Mouse (Mus musculus): ENCODE measurements around the gene Dnase2b. TPM values are rescaled to one million over a fixed set of nuclear protein-coding genes. Genes with fewer than 3 reads are reported as not detected.

Gene Dnase2b
- polyA plus RNA-seq, 1 experiment from 2014 or later: 4.0 TPM

GRCm38 (mm10) chr3:146610322-146610721 is 5.1 kb downstream of the Dnase2b start:
- WGBS (ENCODE audit: insufficient replicate concordance): 65% methylated on average over 10 of the region's 10 CpGs
- Histone ChIP-seq H3K4me2 (ENCODE audit: low read depth, low read length) (no peak overlapping the region), H3K27ac (ENCODE audit: low read depth) (no peak overlapping the region), H3K9me3 (ENCODE audit: low read length) (no peaks in the 10 kb centered on the region), H3K4me3 (ENCODE audit: low read depth, low read length) (no peak overlapping the region), H3K4me1 (ENCODE audit: insufficient read depth) (no peaks in the 10 kb centered on the region), H3K9ac (replicated peaks) (no peak overlapping the region), H3K27me3 (ENCODE audit: insufficient read depth, low read length) (no peaks in the 10 kb centered on the region), H3K36me3 (replicated peaks; ENCODE audit: insufficient read depth, low read length) (peaks cover 4% of the 10 kb centered on the region)
- ATAC-seq (no peak), DNase-seq (no peak)
- TF ChIP-seq EP300 (IDR thresholded peaks at IDR 0.05; ENCODE audit: low read depth) (no peak), CTCF (IDR thresholded peaks at IDR 0.05; ENCODE audit: low read depth) (no peak)

DNA sequence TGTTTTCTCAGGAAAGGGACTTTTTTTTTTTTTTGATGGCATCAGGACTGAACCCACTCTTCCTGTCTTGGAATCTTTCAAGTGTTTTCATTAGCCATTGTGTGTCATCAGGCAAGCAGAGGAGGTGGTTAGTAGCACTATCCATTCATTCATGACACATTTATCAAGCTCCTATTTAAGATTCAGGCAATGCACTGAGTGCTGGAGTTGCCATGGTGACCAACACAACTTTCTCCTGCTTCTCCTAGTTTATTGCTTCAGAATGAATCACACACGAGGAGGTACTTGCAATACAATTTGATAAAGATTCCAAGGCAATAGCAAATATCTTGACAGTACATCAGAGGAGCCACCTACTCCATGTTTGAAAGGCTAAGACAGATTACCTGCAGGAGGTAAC is 8.0 kb downstream of the Dnase2b start:
- 0 out of 2 replicates have a peak, but pooled peaks cover 4% of the 10 kb centered on the region for H3K36me3 ChIP-seq (replicated peaks; ENCODE audit: insufficient read depth, low read length)
- H3K27ac ChIP-seq (ENCODE audit: low read depth): no peak overlapping the region
- no peak overlapping the region for H3K4me2 ChIP-seq (ENCODE audit: low read depth, low read length)
- H3K9me3 ChIP-seq (ENCODE audit: low read length): no peaks in the 10 kb centered on the region
- DNase-seq: no peak
- TF ChIP-seq CTCF (IDR thresholded peaks at IDR 0.05; ENCODE audit: low read depth): no peak
- H3K9ac ChIP-seq (replicated peaks): no peak overlapping the region
- H3K27me3 ChIP-seq (ENCODE audit: insufficient read depth, low read length): no peaks in the 10 kb centered on the region
- no peak for ATAC-seq
- no peaks in the 10 kb centered on the region for H3K4me1 ChIP-seq (ENCODE audit: insufficient read depth)
- H3K4me3 ChIP-seq (ENCODE audit: low read depth, low read length): no peak overlapping the region
- WGBS (ENCODE audit: insufficient replicate concordance): 38% methylated on average over 1 of the region's 1 CpGs

DNA sequence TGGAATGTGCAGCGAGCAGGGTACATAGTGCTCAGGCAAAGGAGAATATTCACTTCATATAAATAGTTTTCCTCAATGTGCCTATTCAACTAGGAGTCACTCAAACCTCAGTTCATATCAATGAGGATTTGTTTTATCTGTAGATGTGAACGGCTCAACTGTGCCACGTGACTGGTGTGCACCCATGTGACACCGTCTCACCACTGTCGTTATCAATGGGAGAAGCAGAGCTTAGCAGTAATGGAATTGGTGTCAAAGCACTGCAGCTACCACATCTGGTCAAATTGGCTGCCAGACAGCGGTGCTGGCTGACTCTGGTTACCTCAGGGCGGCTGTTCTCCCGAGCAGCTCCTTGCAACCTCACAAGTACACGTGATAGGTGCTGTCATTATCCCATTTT is 10.7 kb downstream of the Dnase2b start:
- TF ChIP-seq CTCF (IDR thresholded peaks at IDR 0.05; ENCODE audit: low read depth): no peak
- TF ChIP-seq EP300 (IDR thresholded peaks at IDR 0.05; ENCODE audit: low read depth): no peak
- Histone ChIP-seq H3K4me3 (ENCODE audit: low read depth, low read length) (no peak overlapping the region), H3K4me1 (ENCODE audit: insufficient read depth) (no peaks in the 10 kb centered on the region; the same call in 1 of the 2 replicates), H3K36me3 (replicated peaks; ENCODE audit: insufficient read depth, low read length) (0 out of 2 replicates have a peak, but pooled peaks cover 4% of the 10 kb centered on the region), H3K9ac (replicated peaks) (no peak overlapping the region), H3K27ac (ENCODE audit: low read depth) (no peak overlapping the region), H3K4me2 (ENCODE audit: low read depth, low read length) (no peak overlapping the region), H3K9me3 (ENCODE audit: low read length) (no peaks in the 10 kb centered on the region), H3K27me3 (ENCODE audit: insufficient read depth, low read length) (no peaks in the 10 kb centered on the region)
- ATAC-seq: no peak
- WGBS (ENCODE audit: insufficient replicate concordance): 74% methylated on average over 9 of the region's 9 CpGs
- no peak for DNase-seq

DNA sequence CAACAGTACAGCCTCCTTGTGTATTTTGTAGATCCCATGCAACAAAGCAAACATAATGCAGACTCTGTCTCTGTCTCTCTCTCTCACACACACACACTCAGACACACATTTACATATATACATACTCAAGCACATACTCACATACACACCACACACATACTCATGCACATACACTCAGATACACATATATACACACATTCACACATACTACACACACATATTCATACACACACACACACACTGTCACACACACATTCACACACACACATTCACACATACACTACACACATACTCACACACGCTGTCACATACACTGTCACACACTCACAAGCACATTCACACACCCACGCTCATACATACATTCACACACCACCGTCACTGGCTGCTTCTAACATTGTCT is 12.9 kb downstream of the Dnase2b start:
- no peaks in the 10 kb centered on the region for H3K9me3 ChIP-seq (ENCODE audit: low read length)
- 79% methylated on average over 3 of the region's 3 CpGs for WGBS (ENCODE audit: insufficient replicate concordance)
- H3K4me2 ChIP-seq (ENCODE audit: low read depth, low read length): no peak overlapping the region
- no peak overlapping the region for H3K4me3 ChIP-seq (ENCODE audit: low read depth, low read length)
- H3K9ac ChIP-seq (replicated peaks): no peak overlapping the region
- TF ChIP-seq CTCF (IDR thresholded peaks at IDR 0.05; ENCODE audit: low read depth) (no peak), EP300 (IDR thresholded peaks at IDR 0.05; ENCODE audit: low read depth) (no peak)
- ATAC-seq (no peak), DNase-seq (no peak)
- no peak overlapping the region for H3K27ac ChIP-seq (ENCODE audit: low read depth)
- H3K27me3 ChIP-seq (ENCODE audit: insufficient read depth, low read length): no peaks in the 10 kb centered on the region
- no peaks in the 10 kb centered on the region; the same call in 1 of the 2 replicates for H3K4me1 ChIP-seq (ENCODE audit: insufficient read depth)
- H3K36me3 ChIP-seq (replicated peaks; ENCODE audit: insufficient read depth, low read length): no peaks in the 10 kb centered on the region

DNA sequence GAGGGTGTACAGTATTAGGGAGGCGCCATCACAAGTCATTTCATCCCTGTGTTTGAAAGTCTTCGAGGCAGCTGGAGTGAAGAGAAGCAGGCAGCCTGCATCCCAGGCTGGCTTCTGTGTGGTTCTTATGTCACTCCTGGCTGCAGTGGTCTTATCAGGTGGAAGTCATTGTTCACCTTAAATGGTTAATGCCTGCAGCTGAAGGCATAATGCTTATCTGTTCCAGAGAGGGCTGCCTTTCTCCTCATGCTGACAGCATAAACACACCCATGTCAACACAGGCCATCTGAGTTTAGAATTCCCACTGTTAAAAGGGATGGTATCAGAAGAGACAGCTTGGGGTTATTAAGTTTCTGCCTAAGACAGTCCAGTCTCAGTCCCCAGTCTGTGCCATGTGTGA is 14.2 kb downstream of the Dnase2b start:
- DNase-seq (no peak), ATAC-seq (no peak)
- Histone ChIP-seq H3K27me3 (ENCODE audit: insufficient read depth, low read length) (no peaks in the 10 kb centered on the region), H3K4me2 (ENCODE audit: low read depth, low read length) (peak overlapping the region; percentile 67), H3K4me3 (ENCODE audit: low read depth, low read length) (no peak overlapping the region), H3K4me1 (ENCODE audit: insufficient read depth) (no peaks in the 10 kb centered on the region; the same call in 1 of the 2 replicates), H3K36me3 (replicated peaks; ENCODE audit: insufficient read depth, low read length) (no peaks in the 10 kb centered on the region), H3K27ac (ENCODE audit: low read depth) (peak overlapping the region; percentile 22; the same call in 1 of the 2 replicates), H3K9ac (replicated peaks) (no peak overlapping the region; the same call in 1 of the 2 replicates), H3K9me3 (ENCODE audit: low read length) (no peaks in the 10 kb centered on the region)
- TF ChIP-seq EP300 (IDR thresholded peaks at IDR 0.05; ENCODE audit: low read depth): no peak
- no peak for TF ChIP-seq CTCF (IDR thresholded peaks at IDR 0.05; ENCODE audit: low read depth)
- WGBS (ENCODE audit: insufficient replicate concordance): 59% methylated on average over 2 of the region's 2 CpGs

DNA sequence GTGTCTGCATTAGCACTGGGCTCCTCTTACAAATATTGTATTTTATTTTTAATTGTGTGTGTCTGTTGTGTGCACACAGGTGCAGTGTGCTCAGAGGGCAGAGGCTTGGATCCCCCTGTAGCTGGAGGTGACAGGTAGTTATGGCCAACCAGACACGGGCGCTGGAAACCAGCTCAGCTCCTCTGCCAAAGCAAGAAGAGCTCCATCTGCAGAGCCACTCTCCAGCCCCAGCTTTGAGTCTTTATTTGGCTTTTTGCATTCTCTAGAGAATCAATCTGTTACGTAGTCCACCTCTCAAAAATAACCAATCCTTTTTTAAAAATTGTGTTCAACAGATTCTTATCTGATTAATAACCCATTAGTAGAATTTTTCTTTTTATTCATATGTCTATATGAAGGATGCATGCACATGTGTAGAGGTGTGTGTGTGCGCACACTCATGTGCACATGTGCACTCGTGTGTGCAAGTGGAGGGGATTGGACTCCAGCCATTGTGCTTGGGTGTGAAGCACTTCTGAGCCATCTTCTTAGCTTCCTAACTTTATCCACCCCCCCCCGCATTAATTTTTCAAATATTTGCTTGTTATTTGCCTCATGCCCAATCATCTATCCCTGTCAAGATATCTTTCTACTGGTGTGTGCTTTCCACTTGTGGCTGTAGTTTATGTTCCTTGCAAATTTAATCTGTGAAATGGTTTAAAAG is 16.0 kb downstream of the Dnase2b start:
- no peaks in the 10 kb centered on the region for H3K27me3 ChIP-seq (ENCODE audit: insufficient read depth, low read length)
- no peaks in the 10 kb centered on the region for H3K9me3 ChIP-seq (ENCODE audit: low read length)
- TF ChIP-seq EP300 (IDR thresholded peaks at IDR 0.05; ENCODE audit: low read depth) (no peak), CTCF (IDR thresholded peaks at IDR 0.05; ENCODE audit: low read depth) (no peak)
- no peaks in the 10 kb centered on the region for H3K36me3 ChIP-seq (replicated peaks; ENCODE audit: insufficient read depth, low read length)
- H3K4me3 ChIP-seq (ENCODE audit: low read depth, low read length): peak overlapping the region; percentile 33
- peak overlapping the region; percentile 58 for H3K9ac ChIP-seq (replicated peaks)
- peak overlapping the region; percentile 67 for H3K4me2 ChIP-seq (ENCODE audit: low read depth, low read length)
- no peak for ATAC-seq
- H3K4me1 ChIP-seq (ENCODE audit: insufficient read depth): peaks cover 1% of the 10 kb centered on the region
- 78% methylated on average over 6 of the region's 6 CpGs for WGBS (ENCODE audit: insufficient replicate concordance)
- DNase-seq: no peak
- peak overlapping the region; percentile 95 for H3K27ac ChIP-seq (ENCODE audit: low read depth)

All from liver, postnatal 0 days (tissue).